Mouse (Mus musculus): ENCODE results near the gene Mrps5.

- TF ChIP-seq GATA1 (IDR thresholded peaks at IDR 0.05; ENCODE audit: low read length) (no peak), TAL1 (IDR thresholded peaks at IDR 0.05; ENCODE audit: low read length) (no peak)
These were observed 457 bp downstream of the Mrps5 start for GRCm38 (mm10) chr2:127587514-127587844.
